Mouse (Mus musculus) CH12.LX (cell line): ENCODE data around the gene Prss27. TPM values are rescaled to one million over a fixed set of nuclear protein-coding genes. Genes with fewer than 3 reads are reported as not detected.

Experiments used
- DNase-seq: peaks from one replicate; pipeline ENCODE4 v3.0.0-alpha.2; 2013; ENCODE audit errors: extremely low read depth
- H3K27ac ChIP-seq: 2 replicates; pipeline ENCODE4 v1.5.1; 2012; ENCODE audit warnings: low read depth, mild to moderate bottlenecking, control low read depth, moderate library complexity; ENCODE audit not compliant: insufficient read depth
- H3K27me3 ChIP-seq: replicated peaks from 2 replicates; pipeline ENCODE3; 2012; ENCODE audit warnings: inconsistent platforms
- H3K36me3 ChIP-seq, 2 experiments: replicated peaks in 1 of 2; 2 replicates each; pipeline versions ENCODE3 to v1.6.1; 2012; ENCODE audit warnings: inconsistent platforms in 1 of 2, low read length in 1 of 2, mild to moderate bottlenecking in 1 of 2, mixed read lengths in 1 of 2, moderate library complexity in 1 of 2; ENCODE audit not compliant: control insufficient read depth in 1 of 2, insufficient read depth in 1 of 2
- H3K4me1 ChIP-seq, 2 experiments: 2 replicates each; pipeline ENCODE4 v1.6.1; 2012; ENCODE audit warnings: inconsistent platforms in 1 of 2, moderate library complexity in 1 of 2; ENCODE audit not compliant: insufficient read depth in 2 of 2, control insufficient read depth in 1 of 2
- H3K4me2 ChIP-seq: 2 replicates; pipeline ENCODE4 v1.6.1; 2012; ENCODE audit warnings: low read depth, mild to moderate bottlenecking, control low read depth; ENCODE audit not compliant: poor library complexity, insufficient read depth, severe bottlenecking
- H3K4me3 ChIP-seq, 3 experiments: fragments of 150-350 bp in 1 of 3; sonication (generic) in 1 of 3; replicated peaks in 1 of 3; 2 replicates each; pipeline versions ENCODE3 to v1.5.1; 2011 to 2012; ENCODE audit warnings: low read depth in 2 of 3, low read length in 2 of 3, mild to moderate bottlenecking in 2 of 3, moderate library complexity in 2 of 3, control low read depth in 1 of 3, improper control_type of control experiment in 1 of 3, inconsistent platforms in 1 of 3, mixed read lengths in 1 of 3; ENCODE audit not compliant: poor library complexity in 1 of 3
- H3K79me2 ChIP-seq: replicated peaks from 2 replicates; pipeline ENCODE4 v1.6.1; 2012; ENCODE audit warnings: mild to moderate bottlenecking, moderate library complexity; ENCODE audit not compliant: control insufficient read depth, poor library complexity, insufficient read depth, severe bottlenecking; ENCODE audit errors: extremely low read depth
- H3K9ac ChIP-seq: 2 replicates; pipeline ENCODE4 v1.6.1; 2012; ENCODE audit warnings: low read depth, mild to moderate bottlenecking, control low read depth, moderate library complexity; ENCODE audit not compliant: insufficient read depth
- H3K9me3 ChIP-seq: replicated peaks from 2 replicates; pipeline ENCODE3; 2012; ENCODE audit warnings: low read length, inconsistent platforms, mixed read lengths
- BHLHE40 ChIP-seq: IDR thresholded peaks from 2 replicates; pipeline ENCODE4 v1.6.1; 2011; ENCODE audit warnings: mild to moderate bottlenecking, low read depth, low read length, improper control_type of control experiment
- CHD1 ChIP-seq: IDR thresholded peaks from 2 replicates; pipeline ENCODE4 v1.6.1; 2012; ENCODE audit warnings: low read depth, low read length, improper control_type of control experiment, inconsistent platforms
- CHD2 ChIP-seq: IDR thresholded peaks from 2 replicates; pipeline ENCODE4 v1.6.1; 2011; ENCODE audit warnings: low read length, improper control_type of control experiment
- CTCF ChIP-seq, 2 experiments: IDR thresholded peaks in 1 of 2; conservative IDR thresholded peaks in 1 of 2; 2 replicates each; pipeline ENCODE4 v1.5.1; 2011 to 2012; ENCODE audit warnings: low read depth in 2 of 2, low read length in 2 of 2, improper control_type of control experiment in 1 of 2, inconsistent platforms in 1 of 2, mild to moderate bottlenecking in 1 of 2, moderate library complexity in 1 of 2
- E2F4 ChIP-seq: IDR thresholded peaks from 2 replicates; pipeline ENCODE4 v1.6.1; 2011; ENCODE audit warnings: low read depth, low read length, improper control_type of control experiment; ENCODE audit not compliant: insufficient replicate concordance
- ELF1 ChIP-seq: IDR thresholded peaks from 2 replicates; pipeline ENCODE4 v1.6.1; 2014; ENCODE audit warnings: low read depth, mild to moderate bottlenecking, inconsistent platforms, low read length, improper control_type of control experiment
- EP300 ChIP-seq: IDR thresholded peaks from 2 replicates; pipeline ENCODE4 v1.6.1; 2011; ENCODE audit warnings: low read length, improper control_type of control experiment
- ETS1 ChIP-seq: conservative IDR thresholded peaks from 2 replicates; pipeline ENCODE4 v1.6.1; 2012; ENCODE audit warnings: low read depth, mild to moderate bottlenecking, inconsistent platforms, low read length, improper control_type of control experiment, moderate library complexity
- GABPA ChIP-seq: IDR thresholded peaks from 2 replicates; pipeline ENCODE4 v1.6.1; 2012; ENCODE audit warnings: low read depth, low read length, improper control_type of control experiment, inconsistent platforms; ENCODE audit not compliant: insufficient replicate concordance
- HCFC1 ChIP-seq: IDR thresholded peaks from 2 replicates; pipeline ENCODE4 v1.6.1; 2012; ENCODE audit warnings: low read depth, mild to moderate bottlenecking, inconsistent platforms, low read length, improper control_type of control experiment
- IRF4 ChIP-seq: IDR thresholded peaks from 2 replicates; pipeline ENCODE4 v1.6.1; 2014; ENCODE audit warnings: low read depth, mild to moderate bottlenecking, inconsistent platforms, low read length, improper control_type of control experiment
- JUN ChIP-seq: IDR thresholded peaks from 2 replicates; pipeline ENCODE4 v1.6.1; 2011; ENCODE audit warnings: low read depth, mild to moderate bottlenecking, low read length, improper control_type of control experiment, moderate library complexity; ENCODE audit not compliant: insufficient read depth
- JUND ChIP-seq: conservative IDR thresholded peaks from 2 replicates; pipeline ENCODE4 v1.6.1; 2011; ENCODE audit warnings: low read depth, low read length, improper control_type of control experiment
- KAT2A ChIP-seq: IDR thresholded peaks from 2 replicates; pipeline ENCODE4 v1.6.1; 2012; ENCODE audit warnings: low read length, improper control_type of control experiment, inconsistent platforms; ENCODE audit not compliant: insufficient replicate concordance
- MAFK ChIP-seq: IDR thresholded peaks from 2 replicates; pipeline ENCODE4 v1.6.1; 2011; ENCODE audit warnings: low read length, improper control_type of control experiment; ENCODE audit not compliant: insufficient replicate concordance
- MAX ChIP-seq: IDR thresholded peaks from 2 replicates; pipeline ENCODE4 v1.6.1; 2011; ENCODE audit warnings: low read length, improper control_type of control experiment
- MAZ ChIP-seq: IDR thresholded peaks from 2 replicates; pipeline ENCODE4 v1.6.1; 2012; ENCODE audit warnings: low read depth, mild to moderate bottlenecking, inconsistent platforms, low read length, improper control_type of control experiment, moderate library complexity
- MEF2A ChIP-seq: IDR thresholded peaks from 2 replicates; pipeline ENCODE4 v1.6.1; 2014; ENCODE audit warnings: low read depth, mild to moderate bottlenecking, inconsistent platforms, low read length, improper control_type of control experiment, borderline replicate concordance
- MXI1 ChIP-seq: IDR thresholded peaks from 2 replicates; pipeline ENCODE4 v1.6.1; 2011; ENCODE audit warnings: mild to moderate bottlenecking, low read depth, low read length, improper control_type of control experiment
- MYC ChIP-seq: IDR thresholded peaks from 2 replicates; pipeline ENCODE4 v1.6.1; 2011; ENCODE audit warnings: low read depth, mild to moderate bottlenecking, improper control_type of control experiment, low read length
- NELFE ChIP-seq: IDR thresholded peaks from 2 replicates; pipeline ENCODE4 v1.6.1; 2011; ENCODE audit warnings: low read depth, low read length, improper control_type of control experiment
- NRF1 ChIP-seq: IDR thresholded peaks from 2 replicates; pipeline ENCODE4 v1.6.1; 2014; ENCODE audit warnings: low read depth, mild to moderate bottlenecking, inconsistent platforms, low read length, improper control_type of control experiment, moderate library complexity
- POLR2A ChIP-seq: IDR thresholded peaks from 2 replicates; pipeline ENCODE4 v1.6.1; 2011; ENCODE audit warnings: low read depth, mild to moderate bottlenecking, improper control_type of control experiment, low read length
- POLR2AphosphoS2 ChIP-seq: IDR thresholded peaks from 2 replicates; pipeline ENCODE4 v1.6.1; 2011; ENCODE audit warnings: low read depth, low read length, improper control_type of control experiment
- SIN3A ChIP-seq: IDR thresholded peaks from 2 replicates; pipeline ENCODE4 v1.6.1; 2012; ENCODE audit warnings: low read length, improper control_type of control experiment, inconsistent platforms
- SMC3 ChIP-seq: IDR thresholded peaks from 2 replicates; pipeline ENCODE4 v1.6.1; 2011; ENCODE audit warnings: low read depth, low read length, improper control_type of control experiment
- TBP ChIP-seq: conservative IDR thresholded peaks from 2 replicates; pipeline ENCODE4 v1.6.1; 2011; ENCODE audit warnings: low read depth, low read length, improper control_type of control experiment
- UBTF ChIP-seq: IDR thresholded peaks from 2 replicates; pipeline ENCODE4 v1.6.1; 2012; ENCODE audit warnings: low read depth, mild to moderate bottlenecking, inconsistent platforms, low read length, improper control_type of control experiment, moderate library complexity
- ZC3H11A ChIP-seq: IDR thresholded peaks from 2 replicates; pipeline ENCODE4 v1.6.1; 2012; ENCODE audit warnings: low read depth, mild to moderate bottlenecking, inconsistent platforms, low read length, improper control_type of control experiment
- ZKSCAN1 ChIP-seq: IDR thresholded peaks from 2 replicates; pipeline ENCODE4 v1.6.1; 2012; ENCODE audit warnings: low read depth, inconsistent platforms, low read length, improper control_type of control experiment, borderline replicate concordance
- ZMIZ1 ChIP-seq: IDR thresholded peaks from 2 replicates; pipeline ENCODE4 v1.6.1; 2012; ENCODE audit warnings: low read depth, mild to moderate bottlenecking, inconsistent platforms, low read length, improper control_type of control experiment
- ZNF384 ChIP-seq: IDR thresholded peaks from 2 replicates; pipeline ENCODE4 v1.6.1; 2012; ENCODE audit warnings: low read depth, low read length, improper control_type of control experiment, inconsistent platforms
- dilution Hi-C: fragments of 300-500 bp; cut with MboI; formaldehyde crosslinking; loops from 2 replicates; pipeline ENCODE4 v1.14.3; 2020; ENCODE audit warnings: low sequenced_read_pairs; ENCODE audit not compliant: extremely low pct_unique_long_range_greater_than_20kb, extremely low pct_ligation_motif_present
- in situ Hi-C: fragments of 300-500 bp; cut with MboI; formaldehyde crosslinking; loops from 3 replicates; pipeline ENCODE4 v1.14.3; 2019; ENCODE audit warnings: low sequenced_read_pairs, low pct_ligation_motif_present, low pct_unique_long_range_greater_than_20kb, mixed read lengths
- polyA plus RNA-seq: library from polyadenylated mRNA; unstranded; fragments of >175 nt; gene quantifications from 2 replicates; pipeline ENCODE4 v1.2.1, GENCODE M21; 2012; ENCODE audit warnings: low read depth; ENCODE audit not compliant: insufficient read length
- total RNA-seq, 2 experiments: library from RNA; depleted of rRNA; stranded (reverse); fragments of 300-350 nt in 1 of 2; fragments of >200 nt in 1 of 2; gene quantifications; 2 replicates each; pipeline ENCODE4 v1.2.3; 2012 to 2014

The Prss27 gene
- total and polyA plus RNA-seq, 3 experiments = not detected

- H3K27ac ChIP-seq = no peak overlapping the region
- no peak overlapping the region for H3K4me3 ChIP-seq
- H3K79me2 ChIP-seq = no peaks in the 10 kb centered on the region
- no peak overlapping the region for H3K4me2 ChIP-seq
- no peaks in the 10 kb centered on the region for H3K9me3 ChIP-seq
- H3K4me1 ChIP-seq = peaks cover 6 to 17% of the 10 kb centered on the region in 2 experiments
- no peak for DNase-seq
- dilution Hi-C loops (no loop called here), in situ Hi-C loops (no loop called here)
- H3K9ac ChIP-seq = no peak overlapping the region
- peaks cover 64% of the 10 kb centered on the region for H3K27me3 ChIP-seq
- no peaks in the 10 kb centered on the region for H3K36me3 ChIP-seq
- TF ChIP-seq SMC3 (no peak), POLR2A (no peak), ELF1 (no peak), NRF1 (no peak), ZC3H11A (no peak), MYC (no peak), NELFE (no peak), TBP (no peak), HCFC1 (no peak), ZKSCAN1 (no peak), KAT2A (no peak), ETS1 (no peak), MAZ (no peak), ZMIZ1 (no peak), MAX (no peak), MEF2A (no peak), MAFK (no peak), EP300 (no peak), GABPA (no peak), SIN3A (no peak)
Measured at GRCm38 (mm10) chr17:23992789-23993553, 45.0 kb upstream of the Prss27 start.

GRCm38 (mm10) chr17:23993559-23994428 lies 44.1 kb upstream of the Prss27 start:
- H3K4me2 ChIP-seq = no peak overlapping the region; the same call in 1 of the 2 replicates
- H3K4me3 ChIP-seq = no peak overlapping the region
- H3K9me3 ChIP-seq = no peaks in the 10 kb centered on the region
- no peaks in the 10 kb centered on the region for H3K36me3 ChIP-seq
- no peak overlapping the region for H3K27ac ChIP-seq
- no peak overlapping the region for H3K9ac ChIP-seq
- in situ Hi-C loops = no loop called here
- peaks cover 6 to 17% of the 10 kb centered on the region in 2 experiments for H3K4me1 ChIP-seq
- dilution Hi-C loops = no loop called here
- peak; percentile 94 for DNase-seq
- H3K27me3 ChIP-seq = peaks cover 63% of the 10 kb centered on the region
- H3K79me2 ChIP-seq = no peaks in the 10 kb centered on the region
- TF ChIP-seq MXI1 = peak; percentile 68
- peak; percentile 85 for TF ChIP-seq ZNF384
- TF ChIP-seq E2F4 = no peak
- no peak for TF ChIP-seq KAT2A
- 0 out of 2 replicates have a peak, but pooled peaks have one; percentile 32 for TF ChIP-seq MAZ
- TF ChIP-seq CTCF (conservative IDR thresholded peaks at IDR 0.05 in 1 of 2, IDR thresholded peaks at IDR 0.05 in 1 of 2; ENCODE audit: low read depth in 2 of 2, low read length in 2 of 2) = peak; percentile 16 to 92; a peak in 2 of 4 replicates
- TF ChIP-seq CHD1 = no peak
- peak; percentile 84 for TF ChIP-seq SMC3
- TF ChIP-seq UBTF = no peak
- peak; percentile 78 for TF ChIP-seq IRF4
- peak; percentile 37; the same call in 1 of the 2 replicates for TF ChIP-seq JUND
- TF ChIP-seq HCFC1 = peak; percentile 35
- TF ChIP-seq BHLHE40 = peak; percentile 97
- no peak for TF ChIP-seq JUN
- TF ChIP-seq CHD2 = no peak
- TF ChIP-seq POLR2AphosphoS2 = no peak
